Mouse (Mus musculus): ENCODE results near the gene Entr1.

The Entr1 gene

DNA sequence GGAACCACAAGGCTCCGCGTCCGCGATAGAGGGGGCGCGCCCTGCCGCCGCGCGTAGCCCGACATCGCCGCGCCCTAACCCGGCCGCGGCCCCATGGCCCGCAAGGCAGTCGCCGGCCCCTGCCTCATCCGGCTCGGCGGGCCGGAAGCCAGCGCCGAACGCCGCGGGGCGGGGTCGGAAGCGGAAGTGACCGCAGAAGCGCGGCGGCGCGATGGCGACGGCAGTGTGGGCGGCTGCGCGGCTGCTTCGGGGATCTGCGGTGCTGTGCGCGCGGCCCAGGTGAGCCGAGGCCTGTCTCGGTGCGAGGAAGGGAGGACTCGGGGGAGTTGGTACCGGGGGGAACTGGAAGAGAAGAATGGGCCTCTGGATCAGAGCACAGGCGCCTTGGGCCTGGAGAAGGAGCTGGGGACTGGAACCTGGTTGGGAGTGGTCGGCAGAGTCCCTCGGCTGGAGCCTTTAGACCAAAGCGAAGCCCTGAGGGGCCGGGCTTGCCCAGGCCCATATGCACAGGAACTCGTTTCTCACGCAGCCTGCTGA is at the start of gene Entr1, which contains the start of gene Pmpca:
Entr1 (minus strand) TSS at position 163 of the 537 bp plus-strand sequence.
Pmpca (plus strand) TSS at position 186 of the 537 bp plus-strand sequence.
- in situ Hi-C loops (cut with MboI, MseI), result no loop called here

DNA sequence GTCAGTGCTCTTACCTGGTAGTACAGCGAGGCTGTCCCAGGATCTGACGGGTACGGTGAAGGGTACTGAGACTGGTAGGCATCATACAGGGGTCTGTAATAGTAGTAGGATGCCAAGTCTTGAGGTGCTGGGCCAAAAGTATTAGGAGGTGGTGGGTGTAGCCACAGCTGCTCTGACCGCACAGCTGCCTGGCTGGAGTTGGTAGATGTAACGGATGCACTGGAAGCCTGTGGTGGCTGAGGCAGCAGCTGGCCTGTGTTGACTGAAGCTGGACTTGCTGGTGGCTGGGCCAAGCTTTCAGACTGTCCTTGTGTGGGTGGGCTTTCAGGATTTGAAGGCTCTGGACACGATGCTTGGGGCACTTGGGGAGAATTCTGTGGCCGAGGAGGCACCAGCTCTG is 49.3 kb upstream of the Entr1 start:
- in situ Hi-C loops (cut with MboI, MseI), result no loop called here

DNA sequence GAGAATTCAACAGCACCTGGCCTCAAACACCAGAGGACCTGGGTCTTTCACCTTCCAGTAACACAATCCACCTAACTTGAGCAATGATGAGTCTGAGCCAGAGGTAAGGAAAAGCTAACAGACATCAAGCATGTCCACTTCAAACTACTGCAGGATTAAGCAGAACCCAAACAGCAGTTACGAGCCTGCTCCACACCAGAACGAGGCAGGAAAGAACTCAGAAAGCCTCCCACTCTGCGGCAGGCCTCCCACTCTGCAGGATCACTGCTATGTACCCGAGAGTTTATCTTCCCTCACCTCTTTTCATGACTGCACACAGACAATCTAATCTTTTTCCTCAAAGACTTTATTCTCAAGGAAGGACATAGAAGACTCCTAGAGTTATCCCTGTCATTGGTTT is 48.1 kb upstream of the Entr1 start:
- in situ Hi-C loops (cut with MboI, MseI), result no loop called here

DNA sequence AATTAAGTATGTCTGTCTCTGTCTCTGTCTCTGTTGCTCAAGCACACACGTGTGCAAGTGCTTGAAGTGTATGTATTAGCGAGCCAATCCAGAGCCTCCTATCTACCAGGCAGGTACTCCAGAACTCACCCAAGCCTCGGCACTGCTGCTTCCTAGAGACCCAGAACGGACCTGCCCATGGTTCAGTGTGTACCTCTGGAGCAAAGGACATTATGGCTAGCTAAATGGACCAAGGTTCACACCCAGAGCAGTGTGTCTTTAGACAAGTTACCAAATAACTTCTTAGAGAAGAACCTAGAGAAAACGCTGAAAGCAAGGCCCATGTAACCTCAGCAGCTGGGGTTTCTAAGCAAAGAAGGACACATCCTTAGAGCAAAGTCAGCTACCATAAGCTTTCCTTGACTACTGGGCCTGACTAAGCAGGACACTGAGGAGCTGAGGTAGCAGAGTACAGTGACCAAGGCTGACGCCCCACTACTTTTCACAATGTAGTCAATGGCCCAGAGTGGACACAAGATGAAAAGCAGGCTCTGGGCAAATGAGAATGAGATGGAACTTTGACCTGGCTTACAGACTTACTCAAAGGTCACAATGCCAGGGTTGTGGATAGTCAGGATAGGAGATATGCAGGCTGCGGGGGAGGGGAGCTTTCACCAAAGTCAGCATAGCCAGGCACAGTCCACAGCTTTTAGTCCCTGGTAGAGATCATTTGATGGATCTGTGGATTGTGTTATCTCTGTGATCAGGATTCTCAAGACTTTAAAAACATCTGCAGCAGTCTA is 45.9 kb upstream of the Entr1 start:
- in situ Hi-C loops (cut with MboI, MseI), result no loop called here

DNA sequence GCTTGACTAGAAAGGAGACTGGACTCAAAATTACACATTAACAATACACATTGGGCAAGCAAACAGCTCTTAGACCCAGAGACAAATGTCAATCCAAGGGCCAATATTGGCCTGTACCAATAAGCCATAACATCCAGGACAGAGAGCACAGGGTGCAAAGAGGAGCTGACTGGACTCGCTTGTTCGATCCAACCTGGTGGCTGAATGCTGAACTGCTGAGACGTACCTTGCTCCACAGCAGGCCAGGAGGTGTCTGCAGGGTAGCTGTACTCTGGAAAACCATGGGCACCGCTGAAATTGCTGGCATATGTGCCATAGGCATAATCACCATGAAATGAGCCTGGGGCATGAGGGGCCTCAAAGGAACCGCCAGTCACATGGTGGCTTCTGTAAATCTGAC is 40.7 kb upstream of the Entr1 start:
- in situ Hi-C loops (cut with MboI, MseI), result no loop called here

DNA sequence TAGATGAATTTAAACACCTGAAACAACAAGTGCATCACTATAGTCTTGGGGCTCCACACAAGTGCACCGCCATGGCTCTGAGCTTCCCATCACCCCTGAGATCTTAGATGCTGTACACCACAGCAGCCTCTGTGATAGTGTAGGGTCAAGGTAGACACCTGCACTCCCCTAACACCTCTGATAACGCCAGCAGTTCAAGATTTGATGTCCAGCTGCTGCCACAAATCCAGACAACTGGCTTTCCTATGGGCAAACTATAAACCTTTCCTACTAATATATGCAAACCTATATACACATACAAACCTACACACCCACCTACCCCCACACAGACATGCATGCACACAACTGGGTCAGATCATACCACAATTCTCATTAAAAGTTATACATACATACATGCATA is 35.4 kb upstream of the Entr1 start:
- in situ Hi-C loops (cut with MboI, MseI), result no loop called here

DNA sequence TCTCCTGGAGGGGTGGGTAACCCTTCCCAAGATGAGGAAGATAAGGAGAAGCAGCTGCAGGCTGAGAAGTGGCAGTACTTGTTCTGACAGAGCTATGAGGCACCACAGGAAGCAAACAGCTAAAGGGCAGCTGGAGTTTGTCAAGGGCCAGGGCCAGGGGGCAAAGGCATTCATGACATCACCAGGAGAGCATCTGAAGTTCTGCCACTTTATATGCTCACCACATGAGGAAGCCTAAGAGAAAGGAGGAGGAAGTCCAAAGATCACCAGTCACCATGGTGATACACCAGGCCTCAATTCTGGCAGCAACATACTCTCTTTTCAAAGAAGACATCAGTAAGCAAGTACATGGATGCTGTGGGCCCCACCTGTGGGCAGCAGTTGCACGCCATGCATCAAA is 34.0 kb upstream of the Entr1 start:
- in situ Hi-C loops (cut with MboI, MseI), result no loop called here

DNA sequence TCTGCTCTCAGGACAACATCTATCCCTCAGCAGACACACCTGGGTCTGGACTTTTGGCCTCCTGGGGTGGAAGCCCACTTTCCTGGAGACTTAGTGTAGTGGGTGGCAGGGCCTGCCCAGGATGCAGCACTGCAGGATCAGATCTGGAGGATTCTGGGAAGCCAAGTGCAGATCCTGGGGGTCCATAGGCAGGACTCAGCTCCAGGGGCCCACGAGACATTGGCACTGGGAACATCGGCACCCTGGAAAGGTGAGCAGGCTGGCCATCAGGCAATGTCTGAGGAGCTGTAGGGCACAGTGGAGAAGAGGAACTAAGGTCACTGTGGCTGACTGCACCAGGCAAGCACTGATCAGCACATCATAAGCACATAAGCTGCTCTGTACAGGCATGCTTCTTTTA is 32.9 kb upstream of the Entr1 start:
- in situ Hi-C loops (cut with MboI, MseI), result no loop called here

DNA sequence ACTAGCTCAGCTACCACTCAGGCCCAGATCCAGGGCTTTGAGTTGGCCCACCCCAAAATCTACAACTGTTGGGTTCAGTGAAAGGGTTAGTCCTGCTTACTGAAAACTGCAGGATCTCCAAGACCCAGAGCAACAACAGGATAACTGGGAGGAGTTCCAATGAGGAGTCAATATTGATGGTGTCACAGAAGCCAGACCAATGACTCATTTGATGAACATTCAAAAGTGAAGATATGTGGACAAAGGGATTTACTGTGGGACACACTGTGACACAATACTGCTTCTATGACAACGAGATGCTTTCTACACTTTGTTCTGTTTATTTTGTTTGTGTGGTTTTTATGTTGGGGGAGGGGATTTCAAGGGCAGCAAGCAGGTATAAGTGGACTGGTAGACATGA is 29.0 kb upstream of the Entr1 start:
- in situ Hi-C loops (cut with MboI, MseI), result no loop called here

DNA sequence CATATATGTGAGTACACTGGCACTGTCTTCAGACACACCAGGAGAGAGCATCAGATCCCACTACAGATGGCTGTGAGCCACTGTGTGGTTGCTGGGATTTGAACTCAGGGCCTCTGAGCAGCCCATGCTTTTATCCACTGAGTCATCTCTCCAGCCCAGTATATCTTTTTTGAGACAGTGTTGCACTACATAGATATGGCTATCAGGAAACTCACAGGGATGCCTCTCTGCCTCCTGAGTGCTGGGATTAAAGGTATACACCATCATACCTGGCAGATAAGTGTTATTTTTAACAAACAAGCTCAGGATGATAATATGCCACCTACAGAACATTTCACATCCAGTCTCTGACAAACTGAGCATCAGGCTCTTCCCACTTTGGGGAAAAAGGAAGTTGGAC is 27.9 kb upstream of the Entr1 start:
- in situ Hi-C loops (cut with MboI, MseI), result no loop called here

DNA sequence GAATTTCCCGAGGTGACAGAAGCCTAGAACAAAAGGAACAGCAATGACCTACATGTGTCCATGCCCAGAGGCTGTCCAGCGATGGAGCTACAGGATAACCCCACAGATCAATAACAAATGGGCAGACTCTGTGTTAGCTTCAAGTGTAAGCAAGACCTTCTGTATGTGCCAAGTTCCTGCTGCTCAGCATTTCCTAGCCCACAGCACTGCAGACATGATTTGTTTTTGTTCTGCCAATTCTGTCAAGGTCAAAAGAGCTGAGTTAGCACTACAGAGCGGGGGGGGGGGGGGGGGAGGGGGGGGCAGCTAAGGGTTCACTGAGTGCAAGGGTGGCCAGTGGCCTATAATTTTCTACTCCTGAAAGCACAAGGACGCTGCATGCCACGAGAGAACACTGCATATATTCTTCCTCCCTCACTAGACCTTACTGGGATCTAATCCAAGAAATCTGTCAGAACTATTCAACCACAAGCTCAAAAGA is 21.9 kb upstream of the Entr1 start:
- in situ Hi-C loops (cut with MboI, MseI), result no loop called here

DNA sequence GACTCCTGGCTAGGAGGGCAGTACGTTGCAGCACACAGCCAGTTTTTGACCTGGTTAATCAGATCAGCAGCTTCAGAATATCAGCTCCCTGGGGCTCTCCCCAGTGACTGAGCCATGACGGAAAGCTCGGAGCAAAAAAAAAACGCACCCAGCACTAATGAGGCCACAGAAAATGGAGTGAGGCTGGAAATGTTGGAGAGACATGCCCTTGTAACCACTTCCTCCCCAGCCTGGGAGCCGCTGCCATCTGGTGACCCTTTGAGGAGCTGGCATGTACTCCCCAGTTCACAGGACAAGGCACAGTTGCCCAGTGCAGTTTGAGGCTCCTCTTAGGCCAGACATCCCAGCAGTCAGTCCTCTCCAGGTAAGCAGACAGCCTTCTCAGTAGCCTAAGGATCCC is 21.0 kb upstream of the Entr1 start:
- in situ Hi-C loops (cut with MboI, MseI), result no loop called here

DNA sequence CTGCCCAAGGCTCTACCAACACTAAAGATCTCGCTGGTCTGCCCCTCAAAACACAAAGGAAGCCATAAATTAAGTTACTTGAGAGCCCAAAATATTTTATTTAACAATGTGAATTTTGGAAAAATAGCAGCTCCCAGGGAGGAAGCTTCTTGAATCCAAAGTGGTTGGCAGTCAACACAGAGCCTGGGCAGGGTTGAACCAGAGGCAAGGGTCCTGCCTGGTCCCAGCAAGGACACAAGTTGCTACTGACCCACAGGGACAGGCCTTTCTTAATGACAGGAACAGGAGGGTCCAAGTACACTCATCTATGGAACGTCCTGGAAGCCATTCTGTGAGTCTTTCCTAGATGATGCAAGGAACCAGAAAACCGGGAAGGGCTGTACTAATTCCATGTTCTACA is 20.2 kb upstream of the Entr1 start:
- in situ Hi-C loops (cut with MboI, MseI), result no loop called here

DNA sequence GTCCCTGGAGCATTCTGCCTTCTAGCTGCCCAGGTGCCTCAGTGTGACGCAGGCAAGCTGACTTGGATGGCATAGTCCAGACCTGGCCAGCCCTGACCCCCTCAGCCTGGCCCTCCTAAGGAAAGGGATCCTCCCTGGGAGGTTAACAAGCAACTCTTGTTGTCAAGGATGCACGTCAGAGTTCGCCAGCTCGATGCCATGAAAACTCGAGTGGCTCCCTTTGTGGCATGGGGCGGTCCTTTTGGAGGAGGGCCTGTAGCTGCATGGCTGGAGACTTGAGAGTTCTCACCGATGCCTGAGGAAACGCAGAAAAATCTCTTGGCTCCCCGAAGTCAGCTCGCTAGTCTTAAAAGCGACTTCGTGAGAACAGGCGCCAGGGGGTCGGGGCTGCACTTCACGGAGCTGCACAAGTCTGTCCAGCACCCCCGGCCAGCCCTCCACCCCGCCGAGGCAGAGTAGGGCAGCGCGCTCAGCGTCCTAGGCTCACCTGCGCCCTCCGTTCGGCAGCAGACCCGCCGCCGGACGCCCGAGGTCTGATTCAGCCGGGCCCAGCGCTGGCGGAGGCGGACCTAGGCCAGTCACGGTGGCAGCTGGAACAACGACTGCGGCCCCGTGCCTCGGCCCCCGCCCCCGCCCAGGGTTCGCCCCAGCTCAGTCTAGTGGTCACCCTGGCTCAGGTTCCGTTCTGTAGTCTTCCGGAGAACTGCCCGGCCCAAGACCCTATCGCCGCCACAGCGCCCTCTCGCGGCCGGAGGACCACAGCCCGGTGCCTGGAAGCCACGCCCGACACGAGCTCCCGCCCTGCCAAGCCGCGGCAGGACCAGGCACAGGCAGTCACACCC is 19.6 kb upstream of the Entr1 start, which contains the start of gene Inpp5e:
Inpp5e (minus strand) TSS at position 689 of the 842 bp plus-strand sequence.
- in situ Hi-C loops (cut with MboI, MseI), result no loop called here

DNA sequence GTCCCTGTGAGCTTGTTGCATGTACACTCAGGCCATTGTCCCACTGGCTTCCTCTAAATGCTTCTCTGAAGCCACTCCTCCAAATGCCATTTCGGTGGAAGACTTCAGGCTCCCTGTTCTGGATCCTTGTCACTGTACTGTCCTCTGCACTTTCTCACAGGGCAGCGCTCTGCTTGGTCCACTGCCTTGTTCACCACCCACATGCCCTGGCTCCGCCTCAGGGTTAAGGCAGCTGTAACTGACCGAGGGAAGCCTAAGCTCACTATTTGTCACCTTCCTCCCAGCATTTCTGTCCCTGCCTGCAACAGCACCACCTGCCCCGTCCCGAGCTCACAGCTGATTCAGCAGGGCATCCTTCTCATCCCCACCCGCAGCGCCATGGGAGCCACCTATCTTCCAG is 14.2 kb upstream of the Entr1 start:
- in situ Hi-C loops (cut with MboI, MseI), result no loop called here

DNA sequence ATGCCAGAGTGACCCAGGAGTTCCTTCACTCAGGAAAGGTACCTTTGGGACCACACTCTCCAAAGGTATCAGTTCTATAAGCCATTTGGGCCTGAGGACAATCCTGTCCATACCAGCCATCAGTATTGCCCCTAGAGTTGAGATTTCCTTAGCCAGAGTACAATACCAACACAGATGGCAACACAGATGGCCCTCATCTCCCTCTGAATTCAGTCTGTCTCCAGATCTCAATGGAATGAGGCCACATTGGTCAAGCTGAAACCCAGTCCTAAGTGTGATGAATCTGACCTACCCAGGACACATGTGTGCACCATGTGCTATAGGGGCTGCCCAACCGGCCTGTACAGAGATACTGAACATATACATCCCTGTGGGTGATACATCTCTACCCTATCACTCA is 13.1 kb upstream of the Entr1 start:
- in situ Hi-C loops (cut with MboI, MseI), result no loop called here

DNA sequence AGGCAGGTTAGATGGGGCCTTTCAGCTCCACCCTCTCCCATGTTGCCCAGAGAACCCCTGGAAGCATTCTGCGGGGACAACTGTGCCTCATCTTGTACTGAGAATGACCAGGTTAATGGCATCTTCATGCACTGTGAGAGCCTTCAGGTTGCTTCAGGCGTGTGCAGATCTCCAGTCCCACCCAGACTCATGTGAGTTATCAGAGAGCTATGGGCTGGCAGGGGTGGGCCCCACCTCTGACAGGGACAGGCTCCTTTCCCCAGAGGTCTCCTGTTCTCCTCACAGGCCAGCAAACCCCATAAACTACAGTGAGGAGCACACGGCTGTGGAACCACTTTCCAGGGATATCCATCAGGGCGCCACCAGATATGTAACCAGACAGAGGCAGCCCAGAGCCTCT is 11.9 kb upstream of the Entr1 start:
- in situ Hi-C loops (cut with MboI, MseI), result no loop called here

DNA sequence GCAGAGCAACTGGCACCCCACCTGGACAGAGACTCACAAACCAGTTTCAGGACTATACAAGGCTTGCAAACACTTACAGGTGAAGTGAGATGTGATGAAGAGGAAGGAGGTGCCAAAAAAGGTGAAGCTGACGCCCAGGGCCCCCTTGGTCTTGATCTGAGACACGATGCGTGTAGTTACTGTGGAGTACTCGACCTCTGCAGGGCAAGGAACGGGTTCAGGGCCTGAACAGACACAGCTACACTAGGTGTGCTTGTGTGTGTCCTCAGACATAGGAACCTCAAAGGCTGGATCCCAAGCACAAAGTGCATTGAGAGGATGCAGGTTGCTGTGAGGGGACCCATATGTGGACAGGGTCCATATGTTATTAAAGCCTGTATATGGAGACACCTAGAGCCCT is 11.2 kb upstream of the Entr1 start:
- in situ Hi-C loops (cut with MboI, MseI), result no loop called here

DNA sequence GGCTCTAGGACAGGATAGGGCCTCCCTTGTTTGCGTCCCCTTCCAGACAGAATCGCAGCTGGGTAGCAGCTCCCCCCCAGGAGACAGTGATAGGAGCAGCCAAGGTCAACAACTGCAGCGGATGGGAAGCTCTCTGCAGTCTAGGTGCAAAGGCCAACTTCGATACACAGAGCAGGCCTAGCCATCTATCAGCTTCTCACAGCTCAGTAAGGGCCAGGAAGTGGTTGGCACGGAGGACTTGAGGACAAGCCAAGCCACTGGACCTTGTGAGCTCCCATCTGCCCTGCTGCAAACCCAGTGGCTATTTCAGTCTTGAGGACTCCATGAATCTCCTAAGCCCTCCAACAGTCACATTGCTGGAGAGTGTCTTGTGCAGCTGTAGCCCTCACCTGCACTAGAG is 10.5 kb upstream of the Entr1 start:
- in situ Hi-C loops (cut with MboI, MseI), result no loop called here

DNA sequence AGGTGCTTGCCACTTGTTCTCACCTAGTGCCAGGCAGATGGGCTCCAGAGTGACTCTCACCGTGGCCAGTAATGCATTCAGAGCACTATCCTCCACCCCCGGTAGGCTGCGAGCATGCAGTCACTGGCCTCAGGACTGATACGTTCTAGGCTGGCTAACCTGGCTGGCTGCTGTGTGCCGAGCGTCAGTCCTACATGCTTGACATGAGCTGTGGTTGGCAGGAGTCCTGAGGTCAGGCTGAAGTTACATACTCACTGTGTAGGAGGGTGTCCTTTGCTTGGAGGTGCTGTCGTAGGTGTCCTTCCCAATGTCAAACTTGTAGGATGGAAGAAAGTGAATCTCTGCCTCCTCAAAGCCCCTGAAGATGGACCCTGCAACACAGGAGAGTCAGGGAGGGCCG is 9.9 kb upstream of the Entr1 start:
- in situ Hi-C loops (cut with MboI, MseI), result no loop called here

DNA sequence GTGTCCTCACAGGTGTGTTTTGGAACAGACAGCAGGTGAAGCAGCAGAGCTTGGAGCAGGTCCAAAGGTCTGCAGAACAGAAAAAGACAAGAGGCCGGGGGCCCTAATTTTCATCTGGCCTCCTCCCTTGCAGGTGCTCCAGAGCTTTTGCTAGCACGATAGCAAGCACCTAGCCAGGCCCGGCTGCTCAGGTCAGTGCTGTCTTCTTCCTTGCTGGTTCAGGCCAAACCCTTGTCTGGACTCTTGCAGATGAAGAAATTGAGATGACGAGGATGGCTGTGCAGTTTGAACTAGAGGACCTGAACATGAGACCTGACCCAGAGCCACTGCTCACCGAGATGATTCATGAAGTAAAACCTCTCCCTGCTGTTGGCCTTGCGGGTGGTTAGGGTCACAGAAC is 2.5 kb upstream of the Entr1 start:
- in situ Hi-C loops (cut with MboI, MseI), result no loop called here

DNA sequence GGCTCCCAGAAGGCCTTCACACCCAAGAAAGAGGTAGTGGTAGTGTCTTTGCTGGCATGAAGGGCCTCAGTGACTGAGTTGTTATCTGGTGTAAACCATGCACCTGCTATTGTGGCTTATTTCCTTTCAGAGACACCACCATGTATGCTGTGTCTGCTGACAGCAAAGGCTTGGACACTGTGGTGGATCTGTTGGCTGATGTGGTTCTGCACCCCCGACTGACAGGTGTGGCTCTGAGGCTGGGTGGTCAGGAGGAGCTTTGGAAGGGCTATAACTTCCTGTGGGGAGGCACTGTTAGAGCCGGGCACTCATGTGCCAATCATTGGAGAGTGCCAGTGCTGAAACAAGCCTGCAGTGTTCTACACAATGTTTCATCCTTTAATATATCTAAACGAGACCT is 1.8 kb upstream of the Entr1 start:
- in situ Hi-C loops (cut with MboI, MseI), result no loop called here
